Mouse (Mus musculus) bone marrow macrophage, adult 2 months (primary cell): Measurements from ENCODE around the gene Scnn1b.

ENCODE experiments used
- CTCF ChIP-seq: IDR thresholded peaks from 2 replicates; pipeline ENCODE4 v1.5.1; 2012; ENCODE audit warnings: low read depth, mild to moderate bottlenecking, low read length, moderate library complexity
- POLR2A ChIP-seq: IDR thresholded peaks from 2 replicates; pipeline ENCODE4 v1.6.1; 2012; ENCODE audit warnings: mild to moderate bottlenecking, low read depth, low read length, borderline replicate concordance

DNA sequence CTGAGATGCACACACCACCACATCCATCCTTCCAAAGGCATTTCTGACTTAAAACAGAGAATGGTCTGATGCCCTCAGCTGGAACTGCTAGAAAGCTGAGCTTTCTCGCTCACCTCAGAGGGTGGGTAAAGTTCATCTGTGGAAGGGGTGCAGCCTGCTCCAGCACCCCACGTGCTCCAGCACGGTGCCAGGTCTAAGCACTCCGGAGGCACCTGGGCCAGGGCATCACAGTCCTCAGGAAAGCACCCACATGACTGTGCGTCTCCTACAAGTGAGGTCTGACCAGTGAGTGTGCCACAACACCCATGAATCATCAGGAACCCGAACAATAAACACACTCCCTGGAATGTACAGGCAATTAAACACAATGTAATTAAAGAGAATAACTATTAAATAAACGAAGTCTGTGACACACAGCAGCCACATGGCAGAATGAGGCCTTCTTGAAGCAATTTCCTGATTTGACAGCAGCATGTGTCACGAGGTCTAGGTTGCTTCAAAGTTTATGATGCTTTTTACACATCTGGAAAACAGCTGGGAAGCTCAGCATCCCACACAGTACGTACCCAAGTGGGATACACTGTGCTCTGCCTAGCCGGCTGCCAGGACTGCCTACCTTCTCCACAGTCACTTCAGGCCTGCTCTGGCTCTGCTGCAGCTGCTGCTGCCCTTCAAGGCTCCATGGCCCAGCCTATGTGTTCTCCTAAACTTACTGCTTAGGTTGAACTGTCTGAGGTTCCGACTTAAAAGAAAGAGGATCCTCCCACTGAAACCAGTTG, 90.2 kb downstream of the Scnn1b start:
- TF ChIP-seq CTCF: no peak
- no peak for TF ChIP-seq POLR2A
